Mouse (Mus musculus) cerebellum, postnatal 14 days (tissue): Measurements from ENCODE around the gene Rfc1.
A peak's percentile ranks its signal among the peaks of the same experiment; 100 is the strongest.
"Not testable (repeated sequence)": the region's sequence is repeated elsewhere in the genome, so short reads cannot be mapped to it uniquely, and the experiment has no call there.

Experiments used
- DNase-seq, 2 experiments: peaks; one replicate each; pipeline ENCODE4 v3.0.0; 2021; ENCODE audit warnings: mixed read lengths in 2 of 2

The Rfc1 gene

GRCm38 (mm10) chr5:65335298-65336074 is at the start of gene Rfc1:
Rfc1 (minus strand) TSS chr5:65335670.
- DNase-seq = peak; percentile 86 to 92

- no peak for DNase-seq
Measured at GRCm38 (mm10) chr5:65374746-65375145, 39.3 kb upstream of the Rfc1 start.

GRCm38 (mm10) chr5:65371551-65371950 is 36.1 kb upstream of the Rfc1 start:
- no peak for DNase-seq

- no peak for DNase-seq
Measured at GRCm38 (mm10) chr5:65367837-65368236, 32.4 kb upstream of the Rfc1 start.

GRCm38 (mm10) chr5:65357771-65358170 is 22.3 kb upstream of the Rfc1 start:
- no peak for DNase-seq

- no peak for DNase-seq
Measured at GRCm38 (mm10) chr5:65356851-65357250, 21.4 kb upstream of the Rfc1 start.

- peak in 1 of 2 experiments; percentile 7 for DNase-seq
Measured at GRCm38 (mm10) chr5:65354985-65355384, 19.5 kb upstream of the Rfc1 start.

GRCm38 (mm10) chr5:65354097-65354496 is 18.6 kb upstream of the Rfc1 start:
- DNase-seq = no peak

GRCm38 (mm10) chr5:65350508-65350907 is 15.0 kb upstream of the Rfc1 start:
- DNase-seq = no peak

- DNase-seq = no peak
Measured at GRCm38 (mm10) chr5:65348168-65348567, 12.7 kb upstream of the Rfc1 start, which contains the start of gene Klb. Klb (plus strand) TSS chr5:65348314.

GRCm38 (mm10) chr5:65340167-65340566 is 4.7 kb upstream of the Rfc1 start:
- no peak for DNase-seq

- no peak for DNase-seq
Measured at GRCm38 (mm10) chr5:65338394-65338793, 2.9 kb upstream of the Rfc1 start.

GRCm38 (mm10) chr5:65336075-65336355 is 545 bp upstream of the Rfc1 start:
- DNase-seq = no peak

GRCm38 (mm10) chr5:65334788-65335187 is 682 bp downstream of the Rfc1 start:
- no peak for DNase-seq

- no peak for DNase-seq
Measured at GRCm38 (mm10) chr5:65329971-65330370, 5.5 kb downstream of the Rfc1 start.

GRCm38 (mm10) chr5:65326212-65326611 is 9.3 kb downstream of the Rfc1 start:
- no peak for DNase-seq

GRCm38 (mm10) chr5:65324758-65325355 is 10.6 kb downstream of the Rfc1 start:
- no peak for DNase-seq

- peak; percentile 74 to 82 for DNase-seq
Measured at GRCm38 (mm10) chr5:65324271-65324670, 11.2 kb downstream of the Rfc1 start.

- no peak for DNase-seq
Measured at GRCm38 (mm10) chr5:65322165-65322564, 13.3 kb downstream of the Rfc1 start.

- no peak for DNase-seq
Measured at GRCm38 (mm10) chr5:65319176-65319575, 16.3 kb downstream of the Rfc1 start.

- no peak for DNase-seq
Measured at GRCm38 (mm10) chr5:65308866-65309265, 26.6 kb downstream of the Rfc1 start.

GRCm38 (mm10) chr5:65308208-65308607 is 27.3 kb downstream of the Rfc1 start:
- no peak for DNase-seq

- no peak for DNase-seq
Measured at GRCm38 (mm10) chr5:65305516-65305915, 30.0 kb downstream of the Rfc1 start.

GRCm38 (mm10) chr5:65300121-65300520 is 35.3 kb downstream of the Rfc1 start:
- DNase-seq = no peak

- DNase-seq = not testable (repeated sequence)
Measured at GRCm38 (mm10) chr5:65299623-65300022, 35.8 kb downstream of the Rfc1 start.
